Mouse (Mus musculus): Measurements from ENCODE around the gene Sptssb. TPM values are rescaled to one million over a fixed set of nuclear protein-coding genes. Genes with fewer than 3 reads are reported as not detected.

Sptssb gene
- polyA plus RNA-seq, 1 experiment from 2014 or later: 0.38 TPM

- H3K4me3 ChIP-seq: no peak overlapping the region
- H3K27ac ChIP-seq: no peak overlapping the region
- H3K4me2 ChIP-seq: no peak overlapping the region
- no peaks in the 10 kb centered on the region for H3K4me1 ChIP-seq
- H3K27me3 ChIP-seq: no peaks in the 10 kb centered on the region
- 64% methylated on average over 3 of the region's 3 CpGs for WGBS
- no peaks in the 10 kb centered on the region for H3K36me3 ChIP-seq
- ATAC-seq (ENCODE audit: insufficient number of reproducible peaks, low FRiP score, low TSS enrichment, low read depth): no peak
- H3K9me3 ChIP-seq: no peaks in the 10 kb centered on the region
- no peak overlapping the region for H3K9ac ChIP-seq
Observed at GRCm38 (mm10) chr3:69792823-69793417, 66.8 kb downstream of the Sptssb start.

GRCm38 (mm10) chr3:69779246-69779796, 80.4 kb downstream of the Sptssb start:
- ATAC-seq (ENCODE audit: insufficient number of reproducible peaks, low FRiP score, low TSS enrichment, low read depth): no peak
- H3K9ac ChIP-seq: no peak overlapping the region
- no peak overlapping the region for H3K4me3 ChIP-seq
- no peaks in the 10 kb centered on the region for H3K36me3 ChIP-seq
- WGBS: 70% methylated on average over 4 of the region's 4 CpGs
- no peaks in the 10 kb centered on the region for H3K9me3 ChIP-seq
- no peaks in the 10 kb centered on the region for H3K27me3 ChIP-seq
- H3K27ac ChIP-seq: no peak overlapping the region
- no peak overlapping the region for H3K4me2 ChIP-seq
- no peaks in the 10 kb centered on the region for H3K4me1 ChIP-seq

DNA sequence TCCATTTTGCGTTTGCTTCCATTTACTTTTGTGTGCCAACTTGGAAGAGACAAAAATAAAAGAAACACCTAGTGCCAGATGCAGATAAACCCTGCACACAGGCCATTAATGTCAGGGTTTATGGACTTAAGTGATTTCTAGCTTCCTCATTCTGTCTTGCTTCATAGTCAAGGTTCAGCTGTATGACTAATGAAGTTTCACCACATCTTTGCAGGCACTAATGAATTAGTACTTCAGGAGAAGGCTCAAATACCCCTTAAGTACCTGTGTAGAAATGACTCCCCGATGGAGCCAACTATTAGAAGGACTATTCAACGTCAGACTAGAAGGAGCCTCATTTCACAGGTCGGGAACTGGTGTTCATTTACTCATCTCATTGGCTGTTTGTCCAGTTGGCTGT, 86.4 kb downstream of the Sptssb start:
- no peaks in the 10 kb centered on the region for H3K36me3 ChIP-seq
- no peak overlapping the region for H3K9ac ChIP-seq
- H3K4me3 ChIP-seq: no peak overlapping the region
- H3K9me3 ChIP-seq: no peaks in the 10 kb centered on the region
- no peak for ATAC-seq (ENCODE audit: insufficient number of reproducible peaks, low FRiP score, low TSS enrichment, low read depth)
- H3K4me2 ChIP-seq: no peak overlapping the region
- H3K27ac ChIP-seq: no peak overlapping the region
- no peaks in the 10 kb centered on the region for H3K4me1 ChIP-seq
- no peaks in the 10 kb centered on the region for H3K27me3 ChIP-seq
- 49% methylated on average over 4 of the region's 4 CpGs for WGBS

Other genes with a start within 250 kb of the Sptssb start
- 124 and 129 TPM in 2 replicates for gene Nmd3, start 138.0 kb downstream of the Sptssb start, polyA plus RNA-seq (2015; fragmentation: Nextera tagmentation; extraction: Ambion mirVana)
- not detected in 2 replicates for gene Otol1, start 147.7 kb upstream of the Sptssb start, polyA plus RNA-seq (2015; fragmentation: Nextera tagmentation; extraction: Ambion mirVana)